Mouse (Mus musculus): ENCODE results near the gene Serpine3. TPM values are rescaled to one million over a fixed set of nuclear protein-coding genes. Genes with fewer than 3 reads are reported as not detected.

Gene Serpine3
- polyA plus RNA-seq, 1 experiment, result not detected

GRCm38 (mm10) chr14:62650376-62650775, 13.1 kb upstream of the Serpine3 start:
- Histone ChIP-seq H3K27ac (ENCODE audit: insufficient read depth, low read depth, low read length) (no peak overlapping the region), H3K4me3 (ENCODE audit: insufficient read depth, low read length) (no peak overlapping the region), H3K4me1 (ENCODE audit: control insufficient read depth, insufficient read depth, low read length) (no peaks in the 10 kb centered on the region)
- TF ChIP-seq POLR2A (IDR thresholded peaks at IDR 0.05; ENCODE audit: borderline replicate concordance, low read depth, low read length) (no peak), CTCF (IDR thresholded peaks at IDR 0.05; ENCODE audit: low read depth, low read length) (no peak)

GRCm38 (mm10) chr14:62651771-62652170, 11.7 kb upstream of the Serpine3 start:
- H3K27ac ChIP-seq (ENCODE audit: insufficient read depth, low read depth, low read length), result no peak overlapping the region
- TF ChIP-seq CTCF (IDR thresholded peaks at IDR 0.05; ENCODE audit: low read depth, low read length), result no peak
- no peak for TF ChIP-seq POLR2A (IDR thresholded peaks at IDR 0.05; ENCODE audit: borderline replicate concordance, low read depth, low read length)

GRCm38 (mm10) chr14:62655996-62656395, 7.5 kb upstream of the Serpine3 start:
- H3K4me3 ChIP-seq (ENCODE audit: insufficient read depth, low read length), result no peak overlapping the region
- 0 out of 2 replicates have a peak, but pooled peaks cover 3% of the 10 kb centered on the region for H3K4me1 ChIP-seq (ENCODE audit: control insufficient read depth, insufficient read depth, low read length)
- no peak overlapping the region for H3K27ac ChIP-seq (ENCODE audit: insufficient read depth, low read depth, low read length)
- TF ChIP-seq CTCF (IDR thresholded peaks at IDR 0.05; ENCODE audit: low read depth, low read length) (no peak), POLR2A (IDR thresholded peaks at IDR 0.05; ENCODE audit: borderline replicate concordance, low read depth, low read length) (no peak)

More at GRCm38 (mm10) chr14:62651771-62652170, 11.7 kb upstream of the Serpine3 start:
- Histone ChIP-seq H3K4me3 (ENCODE audit: insufficient read depth, low read length) (no peak overlapping the region), H3K4me1 (ENCODE audit: control insufficient read depth, insufficient read depth, low read length) (no peaks in the 10 kb centered on the region)

- no peak for TF ChIP-seq CTCF (IDR thresholded peaks at IDR 0.05; ENCODE audit: low read depth, low read length)
- no peak for TF ChIP-seq POLR2A (IDR thresholded peaks at IDR 0.05; ENCODE audit: borderline replicate concordance, low read depth, low read length)
- Histone ChIP-seq H3K4me1 (ENCODE audit: control insufficient read depth, insufficient read depth, low read length) (0 out of 2 replicates have a peak, but pooled peaks cover 3% of the 10 kb centered on the region), H3K27ac (ENCODE audit: insufficient read depth, low read depth, low read length) (no peak overlapping the region), H3K4me3 (ENCODE audit: insufficient read depth, low read length) (no peak overlapping the region)
These were observed 6.0 kb upstream of the Serpine3 start for GRCm38 (mm10) chr14:62657469-62657868.

- H3K27ac ChIP-seq (ENCODE audit: insufficient read depth, low read depth, low read length), result no peak overlapping the region
- H3K4me3 ChIP-seq (ENCODE audit: insufficient read depth, low read length), result no peak overlapping the region
- 0 out of 2 replicates have a peak, but pooled peaks cover 2% of the 10 kb centered on the region for H3K4me1 ChIP-seq (ENCODE audit: control insufficient read depth, insufficient read depth, low read length)
- TF ChIP-seq POLR2A (IDR thresholded peaks at IDR 0.05; ENCODE audit: borderline replicate concordance, low read depth, low read length) (no peak), CTCF (IDR thresholded peaks at IDR 0.05; ENCODE audit: low read depth, low read length) (no peak)
These were observed 1.1 kb upstream of the Serpine3 start for GRCm38 (mm10) chr14:62662381-62662780.

GRCm38 (mm10) chr14:62664976-62665673, 1.7 kb downstream of the Serpine3 start:
- H3K27ac ChIP-seq (ENCODE audit: insufficient read depth, low read depth, low read length), result no peak overlapping the region

GRCm38 (mm10) chr14:62673646-62674045, 10.2 kb downstream of the Serpine3 start:
- Histone ChIP-seq H3K4me3 (ENCODE audit: insufficient read depth, low read length) (no peak overlapping the region), H3K27ac (ENCODE audit: insufficient read depth, low read depth, low read length) (no peak overlapping the region), H3K4me1 (ENCODE audit: control insufficient read depth, insufficient read depth, low read length) (no peaks in the 10 kb centered on the region)
- TF ChIP-seq CTCF (IDR thresholded peaks at IDR 0.05; ENCODE audit: low read depth, low read length) (no peak), POLR2A (IDR thresholded peaks at IDR 0.05; ENCODE audit: borderline replicate concordance, low read depth, low read length) (no peak)

More at GRCm38 (mm10) chr14:62664976-62665673, 1.7 kb downstream of the Serpine3 start:
- TF ChIP-seq CTCF (IDR thresholded peaks at IDR 0.05; ENCODE audit: low read depth, low read length) (no peak), POLR2A (IDR thresholded peaks at IDR 0.05; ENCODE audit: borderline replicate concordance, low read depth, low read length) (no peak)
- H3K4me3 ChIP-seq (ENCODE audit: insufficient read depth, low read length), result no peak overlapping the region
- H3K4me1 ChIP-seq (ENCODE audit: control insufficient read depth, insufficient read depth, low read length), result no peaks in the 10 kb centered on the region

GRCm38 (mm10) chr14:62718161-62718560, 54.7 kb downstream of the Serpine3 start:
- no peaks in the 10 kb centered on the region for H3K4me1 ChIP-seq (ENCODE audit: control insufficient read depth, insufficient read depth, low read length)
- no peak for TF ChIP-seq POLR2A (IDR thresholded peaks at IDR 0.05; ENCODE audit: borderline replicate concordance, low read depth, low read length)
- no peak for TF ChIP-seq CTCF (IDR thresholded peaks at IDR 0.05; ENCODE audit: low read depth, low read length)
- no peak overlapping the region for H3K27ac ChIP-seq (ENCODE audit: insufficient read depth, low read depth, low read length)
- H3K4me3 ChIP-seq (ENCODE audit: insufficient read depth, low read length), result no peak overlapping the region

GRCm38 (mm10) chr14:62721625-62722024, 58.2 kb downstream of the Serpine3 start:
- Histone ChIP-seq H3K4me1 (ENCODE audit: control insufficient read depth, insufficient read depth, low read length) (peaks cover 6% of the 10 kb centered on the region), H3K4me3 (ENCODE audit: insufficient read depth, low read length) (no peak overlapping the region), H3K27ac (ENCODE audit: insufficient read depth, low read depth, low read length) (no peak overlapping the region)
- TF ChIP-seq POLR2A (IDR thresholded peaks at IDR 0.05; ENCODE audit: borderline replicate concordance, low read depth, low read length) (no peak), CTCF (IDR thresholded peaks at IDR 0.05; ENCODE audit: low read depth, low read length) (no peak)

GRCm38 (mm10) chr14:62724560-62724959, 61.1 kb downstream of the Serpine3 start:
- peaks cover 6% of the 10 kb centered on the region for H3K4me1 ChIP-seq (ENCODE audit: control insufficient read depth, insufficient read depth, low read length)
- H3K4me3 ChIP-seq (ENCODE audit: insufficient read depth, low read length), result no peak overlapping the region
- peak overlapping the region; percentile 37; the same call in 1 of the 2 replicates for H3K27ac ChIP-seq (ENCODE audit: insufficient read depth, low read depth, low read length)
- TF ChIP-seq CTCF (IDR thresholded peaks at IDR 0.05; ENCODE audit: low read depth, low read length), result no peak
- no peak for TF ChIP-seq POLR2A (IDR thresholded peaks at IDR 0.05; ENCODE audit: borderline replicate concordance, low read depth, low read length)
